Mouse (Mus musculus): ENCODE results near the gene Snd1. TPM values are rescaled to one million over a fixed set of nuclear protein-coding genes. Genes with fewer than 3 reads are reported as not detected.

The Snd1 gene
- total and polyA plus RNA-seq, 3 experiments, result 83.7 to 377 (median 210) TPM

DNA sequence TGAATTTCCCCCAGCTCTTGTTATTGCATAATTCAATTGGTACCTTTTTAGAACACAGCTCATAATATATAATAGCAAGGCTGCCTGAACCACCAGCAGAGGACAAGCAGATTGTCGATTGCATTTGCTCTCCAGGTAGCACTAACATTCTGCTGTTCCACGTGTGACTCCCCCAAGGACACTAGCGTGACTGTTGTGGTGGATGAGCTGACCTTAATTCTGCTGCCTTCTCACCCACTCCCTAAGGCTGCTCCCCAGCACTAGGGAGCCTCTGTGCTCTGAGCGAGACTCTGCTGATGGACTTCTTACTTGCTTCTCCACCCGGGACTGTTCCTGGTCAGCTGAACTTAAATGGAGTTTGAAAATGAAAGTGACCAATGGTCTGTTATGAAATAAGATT is 329.8 kb downstream of the Snd1 start:
- DNase-seq (ENCODE audit: extremely low read depth), result no peak
- H3K36me3 ChIP-seq (replicated peaks in 1 of 2; ENCODE audit: control insufficient read depth in 1 of 2, insufficient read depth in 1 of 2, low read length in 1 of 2), result peaks cover 21 to 91% of the 10 kb centered on the region in 2 experiments
- H3K4me1 ChIP-seq (ENCODE audit: control insufficient read depth in 1 of 2, insufficient read depth in 2 of 2), result peaks cover 0 to 18% of the 10 kb centered on the region in 2 experiments; a peak in 1 of 4 replicates
- TF ChIP-seq NELFE (IDR thresholded peaks at IDR 0.05; ENCODE audit: low read depth, low read length) (no peak), E2F4 (IDR thresholded peaks at IDR 0.05; ENCODE audit: insufficient replicate concordance, low read depth, low read length) (no peak), TCF12 (IDR thresholded peaks at IDR 0.05; ENCODE audit: low read depth, low read length) (no peak), USF1 (IDR thresholded peaks at IDR 0.05; ENCODE audit: low read depth, low read length) (no peak), SIN3A (IDR thresholded peaks at IDR 0.05; ENCODE audit: low read length) (no peak), MEF2A (IDR thresholded peaks at IDR 0.05; ENCODE audit: borderline replicate concordance, low read depth, low read length) (no peak), EP300 (IDR thresholded peaks at IDR 0.05; ENCODE audit: low read length) (no peak), SMC3 (IDR thresholded peaks at IDR 0.05; ENCODE audit: low read depth, low read length) (no peak), MXI1 (IDR thresholded peaks at IDR 0.05; ENCODE audit: low read depth, low read length) (no peak), RCOR1 (conservative IDR thresholded peaks at IDR 0.05; ENCODE audit: low read depth, low read length) (no peak)
- H3K27me3 ChIP-seq (replicated peaks), result no peaks in the 10 kb centered on the region
- in situ Hi-C loops (cut with MboI; ENCODE audit: low pct_ligation_motif_present, low pct_unique_long_range_greater_than_20kb, low sequenced_read_pairs), result no loop called here
- H3K9me3 ChIP-seq (replicated peaks; ENCODE audit: low read length), result no peaks in the 10 kb centered on the region
- no peaks in the 10 kb centered on the region for H3K79me2 ChIP-seq (replicated peaks; ENCODE audit: control insufficient read depth, extremely low read depth, insufficient read depth, poor library complexity, severe bottlenecking)
- dilution Hi-C loops (cut with MboI; ENCODE audit: extremely low pct_ligation_motif_present, extremely low pct_unique_long_range_greater_than_20kb, low sequenced_read_pairs), result no loop called here
- H3K4me3 ChIP-seq (replicated peaks in 1 of 3; ENCODE audit: low read depth in 2 of 3, low read length in 2 of 3, poor library complexity in 1 of 3), result no peak overlapping the region
- no peak overlapping the region for H3K4me2 ChIP-seq (ENCODE audit: insufficient read depth, low read depth, poor library complexity, severe bottlenecking)
- H3K9ac ChIP-seq (ENCODE audit: insufficient read depth, low read depth), result no peak overlapping the region
- no peak overlapping the region for H3K27ac ChIP-seq (ENCODE audit: insufficient read depth, low read depth)

DNA sequence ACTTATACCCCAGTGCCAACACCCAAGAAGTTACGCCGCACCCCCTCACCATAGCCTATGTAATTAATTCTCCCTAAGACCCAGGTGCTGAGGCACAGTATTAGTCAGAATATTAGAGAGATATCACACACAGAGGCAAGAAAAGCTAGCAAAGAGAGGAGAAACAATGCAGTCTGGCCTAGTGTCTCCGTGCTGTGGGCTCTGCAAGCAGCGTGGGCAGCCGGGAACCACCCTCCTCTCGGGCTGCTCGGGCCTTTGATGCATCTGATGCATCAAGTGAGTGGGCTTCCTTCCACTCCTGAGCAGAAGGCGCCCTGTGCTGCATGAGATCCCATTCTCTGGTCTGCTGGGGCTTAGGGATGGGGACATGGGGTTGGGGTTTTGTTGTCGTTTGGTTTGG is 338.1 kb downstream of the Snd1 start:
- dilution Hi-C loops (cut with MboI; ENCODE audit: extremely low pct_ligation_motif_present, extremely low pct_unique_long_range_greater_than_20kb, low sequenced_read_pairs), result no loop called here
- Histone ChIP-seq H3K4me1 (ENCODE audit: control insufficient read depth in 1 of 2, insufficient read depth in 2 of 2) (peaks cover 3 to 32% of the 10 kb centered on the region in 2 experiments; a peak in 3 of 4 replicates), H3K27me3 (replicated peaks) (no peaks in the 10 kb centered on the region), H3K9ac (ENCODE audit: insufficient read depth, low read depth) (no peak overlapping the region), H3K36me3 (replicated peaks in 1 of 2; ENCODE audit: control insufficient read depth in 1 of 2, insufficient read depth in 1 of 2, low read length in 1 of 2) (peaks cover 14 to 86% of the 10 kb centered on the region in 2 experiments), H3K79me2 (replicated peaks; ENCODE audit: control insufficient read depth, extremely low read depth, insufficient read depth, poor library complexity, severe bottlenecking) (no peaks in the 10 kb centered on the region), H3K4me2 (ENCODE audit: insufficient read depth, low read depth, poor library complexity, severe bottlenecking) (no peak overlapping the region), H3K27ac (ENCODE audit: insufficient read depth, low read depth) (no peak overlapping the region), H3K9me3 (replicated peaks; ENCODE audit: low read length) (no peaks in the 10 kb centered on the region), H3K4me3 (replicated peaks in 1 of 3; ENCODE audit: low read depth in 2 of 3, low read length in 2 of 3, poor library complexity in 1 of 3) (no peak overlapping the region)
- no peak for TF ChIP-seq TBP (conservative IDR thresholded peaks at IDR 0.05; ENCODE audit: low read depth, low read length)
- TF ChIP-seq RAD21 (IDR thresholded peaks at IDR 0.05; ENCODE audit: low read depth, low read length), result no peak
- no peak for TF ChIP-seq CHD1 (IDR thresholded peaks at IDR 0.05; ENCODE audit: low read depth, low read length)
- no peak for TF ChIP-seq KAT2A (IDR thresholded peaks at IDR 0.05; ENCODE audit: insufficient replicate concordance, low read length)
- TF ChIP-seq USF2 (conservative IDR thresholded peaks at IDR 0.05; ENCODE audit: low read depth, low read length), result no peak
- no peak for TF ChIP-seq HCFC1 (IDR thresholded peaks at IDR 0.05; ENCODE audit: low read depth, low read length)
- no peak for TF ChIP-seq NRF1 (IDR thresholded peaks at IDR 0.05; ENCODE audit: low read depth, low read length)
- no peak for TF ChIP-seq ZNF384 (IDR thresholded peaks at IDR 0.05; ENCODE audit: low read depth, low read length)
- TF ChIP-seq CHD2 (IDR thresholded peaks at IDR 0.05; ENCODE audit: low read length), result no peak
- no peak for TF ChIP-seq SIN3A (IDR thresholded peaks at IDR 0.05; ENCODE audit: low read length)
- in situ Hi-C loops (cut with MboI; ENCODE audit: low pct_ligation_motif_present, low pct_unique_long_range_greater_than_20kb, low sequenced_read_pairs), result no loop called here
- DNase-seq (ENCODE audit: extremely low read depth), result no peak
